Mouse (Mus musculus) G1E (cell line): ENCODE results near the gene Psg17.

ENCODE experiments used
- CTCF ChIP-seq: IDR thresholded peaks from 2 replicates; pipeline ENCODE4 v1.5.1; 2012; ENCODE audit warnings: low read depth, low read length, inconsistent platforms, mixed read lengths
- GATA1 ChIP-seq: IDR thresholded peaks from 2 replicates; pipeline ENCODE4 v1.6.1; 2012; ENCODE audit warnings: borderline replicate concordance, low read length, inconsistent platforms, mixed read lengths
- GATA2 ChIP-seq: IDR thresholded peaks from 2 replicates; pipeline ENCODE4 v1.6.1; 2012; ENCODE audit warnings: low read depth, low read length, inconsistent platforms, borderline replicate concordance
- POLR2AphosphoS5 ChIP-seq: IDR thresholded peaks from 2 replicates; pipeline ENCODE4 v1.6.1; 2012; ENCODE audit warnings: low read depth, low read length, inconsistent platforms; ENCODE audit not compliant: insufficient replicate concordance
- TAL1 ChIP-seq: conservative IDR thresholded peaks from 2 replicates; pipeline ENCODE4 v1.6.1; 2012; ENCODE audit warnings: low read depth, low read length, inconsistent platforms, mixed read lengths

GRCm38 (mm10) chr7:18839865-18840264 lies 18.5 kb upstream of the Psg17 start, which contains the start of gene Mill2:
- TF ChIP-seq TAL1, result no peak
- TF ChIP-seq CTCF, result no peak
- TF ChIP-seq GATA1, result no peak
- no peak for TF ChIP-seq GATA2
- TF ChIP-seq POLR2AphosphoS5, result no peak
